Mouse (Mus musculus) kidney, adult 9 months (tissue): ENCODE measurements around the gene Slc16a9.

ENCODE experiments used
- DNase-seq: peaks from one replicate; pipeline ENCODE4 v3.0.0; 2022

Gene Slc16a9

GRCm38 (mm10) chr10:70305683-70306082 lies 60.8 kb downstream of the Slc16a9 start:
- DNase-seq, result no peak

GRCm38 (mm10) chr10:70309416-70309815 lies 64.5 kb downstream of the Slc16a9 start:
- DNase-seq, result peak; percentile 70

- peak; percentile 71 for DNase-seq
These were observed 65.7 kb downstream of the Slc16a9 start for GRCm38 (mm10) chr10:70310646-70311045.

- peak; percentile 82 for DNase-seq
These were observed 71.0 kb downstream of the Slc16a9 start for GRCm38 (mm10) chr10:70315895-70316294.

GRCm38 (mm10) chr10:70316856-70317255 lies 72.0 kb downstream of the Slc16a9 start:
- no peak for DNase-seq

GRCm38 (mm10) chr10:70317394-70317965 lies 72.6 kb downstream of the Slc16a9 start:
- peak; percentile 76 for DNase-seq

- peak; percentile 88 for DNase-seq
These were observed 73.7 kb downstream of the Slc16a9 start for GRCm38 (mm10) chr10:70318630-70319029.

- no peak for DNase-seq
These were observed 80.6 kb downstream of the Slc16a9 start for GRCm38 (mm10) chr10:70325518-70325917.

- no peak for DNase-seq
These were observed 82.4 kb downstream of the Slc16a9 start for GRCm38 (mm10) chr10:70327331-70327730.

- DNase-seq, result no peak
These were observed 83.2 kb downstream of the Slc16a9 start for GRCm38 (mm10) chr10:70328139-70328538.
